Mouse (Mus musculus): ENCODE results near the gene B230118H07Rik. TPM values are rescaled to one million over a fixed set of nuclear protein-coding genes. Genes with fewer than 3 reads are reported as not detected.
A peak's percentile ranks its signal among the peaks of the same experiment; 100 is the strongest.

The B230118H07Rik gene
- total RNA-seq, 2 experiments from 2014 or later = 21.1 to 24.9 TPM

- intact Hi-C loops (cut with DNase I) = loop anchor here (10.0 kb wide), 1 partner anchor 60 kb away; no protein-coding TSS in a partner anchor
- no peak for DNase-seq
Observed at GRCm38 (mm10) chr2:101594681-101595080, 54.7 kb downstream of the B230118H07Rik start.

DNA sequence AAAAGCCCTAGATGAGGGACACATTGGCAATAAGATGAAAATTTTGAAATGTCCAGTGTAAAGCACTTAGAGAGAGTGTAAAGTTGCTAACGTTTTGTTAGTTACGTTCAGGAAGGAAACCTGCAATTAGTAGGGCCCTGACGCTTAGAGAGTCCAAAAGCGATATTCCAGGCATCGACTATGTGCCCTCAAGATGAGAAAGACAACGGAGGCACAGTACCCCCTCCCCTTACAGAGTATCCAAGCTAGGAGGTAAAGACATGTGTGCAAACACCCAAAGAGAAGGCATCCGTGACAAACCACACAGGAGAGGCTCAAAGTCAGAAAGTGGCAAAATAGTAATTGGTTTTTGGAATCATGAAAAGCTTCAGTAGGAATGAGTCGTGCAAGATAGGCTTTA, 56.4 kb downstream of the B230118H07Rik start:
- intact Hi-C loops (cut with DNase I) = loop anchor here (10.0 kb wide), 1 partner anchor 62 kb away; no protein-coding TSS in a partner anchor
- no peak for DNase-seq

DNA sequence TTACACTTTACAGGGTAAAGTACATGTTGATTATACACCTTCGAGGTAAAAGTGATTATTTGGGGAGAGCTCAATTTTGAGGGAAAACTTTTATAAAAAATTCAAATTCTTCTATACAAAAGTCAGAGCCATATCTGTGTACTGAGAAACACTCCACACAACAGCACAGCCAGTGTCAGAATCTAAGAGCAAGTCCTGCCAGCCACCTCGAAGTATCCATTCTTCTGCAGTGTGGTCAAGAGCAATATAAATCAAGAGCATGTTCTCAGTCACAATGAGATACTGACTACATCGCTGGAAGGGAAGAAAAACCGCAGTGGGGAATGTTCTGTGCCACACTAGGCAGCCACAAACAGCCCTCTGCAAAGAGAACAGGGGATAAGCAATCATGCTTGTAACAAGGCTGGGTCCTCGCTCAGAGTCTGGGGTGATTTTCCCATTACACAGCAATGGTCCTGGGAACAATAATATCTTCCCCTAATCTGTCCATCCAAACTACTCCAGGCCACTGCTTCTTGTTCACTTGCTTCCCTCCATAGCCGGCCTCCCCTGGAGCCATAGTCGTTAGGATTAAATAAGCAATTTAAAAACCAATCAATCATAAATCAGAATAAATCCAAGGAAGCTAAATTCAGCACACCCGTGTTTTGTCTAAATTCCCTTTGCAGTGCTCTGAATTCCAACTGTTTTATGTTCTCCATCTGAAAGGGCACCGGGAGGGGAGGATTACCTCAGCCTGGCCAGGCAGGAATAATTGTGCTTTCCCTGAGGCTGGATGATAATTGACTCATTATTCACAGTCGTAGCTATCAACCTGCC, 57.1 kb downstream of the B230118H07Rik start:
- intact Hi-C loops (cut with DNase I) = loop anchor here (10.0 kb wide), 1 partner anchor 63 kb away; no protein-coding TSS in a partner anchor
- peak; percentile 23 for DNase-seq

GRCm38 (mm10) chr2:101591356-101591755, 58.0 kb downstream of the B230118H07Rik start:
- DNase-seq = peak; percentile 27
- intact Hi-C loops (cut with DNase I) = loop anchor here (10.0 kb wide), 1 partner anchor 63 kb away; no protein-coding TSS in a partner anchor

DNA sequence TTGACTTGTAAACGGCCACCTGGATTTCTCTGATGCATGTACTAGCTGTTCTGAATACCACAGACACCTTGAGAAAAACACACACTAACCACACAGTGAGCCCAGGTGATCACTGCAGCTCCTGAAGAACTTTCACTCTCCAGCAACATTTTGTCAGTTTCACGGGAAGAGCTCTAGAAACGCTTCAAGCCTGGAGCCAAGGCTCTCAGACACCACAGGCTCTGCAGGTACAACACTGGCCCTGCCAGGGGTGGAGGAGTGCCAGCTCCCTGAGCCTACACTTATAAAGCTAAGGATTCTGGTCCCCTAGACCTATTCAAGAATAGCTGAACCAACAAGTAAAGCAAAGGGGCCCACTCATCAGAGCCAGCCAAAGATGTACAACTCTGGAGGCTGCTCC, 67.9 kb downstream of the B230118H07Rik start:
- DNase-seq = no peak
- intact Hi-C loops (cut with DNase I) = no loop called here

DNA sequence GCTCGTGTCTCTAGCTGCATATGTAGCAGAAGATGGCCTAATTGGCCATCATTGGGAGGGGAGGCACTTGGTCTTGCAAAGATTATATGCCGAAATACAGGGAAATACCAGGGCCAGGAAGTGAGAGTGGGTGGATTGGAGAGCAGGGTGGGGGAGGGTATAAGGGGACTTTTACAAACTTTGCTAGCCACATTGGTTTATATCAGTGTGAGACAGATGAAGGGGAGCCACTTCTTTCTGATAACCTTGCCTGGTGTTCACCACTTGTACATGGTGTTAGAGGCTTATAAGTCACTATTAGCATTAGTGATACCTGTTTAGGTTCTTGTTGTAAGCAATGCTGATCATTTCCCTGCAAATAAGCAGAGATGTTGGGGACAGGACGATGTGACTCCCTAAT, 68.4 kb downstream of the B230118H07Rik start:
- no peak for DNase-seq
- intact Hi-C loops (cut with DNase I) = no loop called here

GRCm38 (mm10) chr2:101580428-101580827, 68.9 kb downstream of the B230118H07Rik start:
- no peak for DNase-seq
- intact Hi-C loops (cut with DNase I) = no loop called here

DNA sequence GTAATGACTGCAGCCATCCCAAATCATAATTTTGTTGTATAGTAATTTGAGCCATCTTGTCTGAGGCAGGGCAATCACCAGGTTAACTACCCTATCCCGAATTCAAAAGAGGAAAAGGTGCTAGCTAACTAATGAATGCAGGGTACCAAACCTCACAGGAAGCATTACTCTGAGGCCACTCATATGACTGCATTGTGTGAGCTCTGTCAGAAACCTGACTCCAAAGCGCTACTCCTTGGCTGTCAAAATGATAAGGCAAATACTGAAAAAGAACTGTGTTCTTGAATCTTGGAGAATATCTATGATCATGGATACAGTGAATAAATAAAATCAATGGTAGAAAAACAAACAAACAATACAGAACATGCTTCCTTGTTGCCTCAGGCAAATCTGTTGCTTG, 69.3 kb downstream of the B230118H07Rik start:
- intact Hi-C loops (cut with DNase I) = no loop called here
- no peak for DNase-seq

GRCm38 (mm10) chr2:101577243-101577642, 72.1 kb downstream of the B230118H07Rik start:
- intact Hi-C loops (cut with DNase I) = no loop called here
- no peak for DNase-seq

DNA sequence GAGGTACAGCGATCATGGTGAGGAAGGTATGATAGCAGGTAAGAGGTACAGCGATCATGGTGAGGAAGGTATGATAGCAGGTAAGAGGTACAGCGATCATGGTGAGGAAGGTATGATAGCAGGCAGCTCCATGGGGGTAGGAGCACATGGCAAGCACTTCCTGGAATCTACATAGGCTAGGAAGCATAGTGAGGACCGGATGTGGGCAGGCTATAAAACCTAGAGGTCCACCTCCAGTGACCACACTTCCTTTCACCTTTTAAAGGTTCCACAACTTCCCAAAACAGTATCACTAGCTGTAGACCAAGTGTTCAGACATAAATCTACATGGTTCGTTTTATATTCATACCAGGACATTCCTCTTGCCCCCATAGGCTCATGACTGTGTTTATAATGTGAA, 80.1 kb downstream of the B230118H07Rik start:
- DNase-seq = no peak
- intact Hi-C loops (cut with DNase I) = no loop called here

DNA sequence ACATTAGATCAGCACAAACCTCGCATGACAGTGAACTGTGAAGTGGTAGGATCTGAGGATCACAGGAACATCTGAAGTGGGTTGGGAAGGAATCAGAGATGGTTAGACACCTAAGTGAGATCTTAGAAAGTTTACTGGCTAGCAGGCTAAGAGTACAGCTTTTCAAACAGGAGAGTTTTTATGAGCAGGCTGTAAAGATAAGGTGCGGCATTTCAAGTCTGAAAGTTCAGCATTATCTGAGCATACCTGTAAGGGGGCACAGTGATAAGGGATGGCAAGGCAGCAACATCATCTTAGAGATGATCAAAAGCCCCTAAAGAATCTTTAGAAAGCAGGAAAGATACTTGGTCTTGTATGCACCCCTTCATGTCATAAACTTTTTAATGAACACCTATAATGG, 81.8 kb downstream of the B230118H07Rik start:
- DNase-seq = no peak
- intact Hi-C loops (cut with DNase I) = no loop called here

DNA sequence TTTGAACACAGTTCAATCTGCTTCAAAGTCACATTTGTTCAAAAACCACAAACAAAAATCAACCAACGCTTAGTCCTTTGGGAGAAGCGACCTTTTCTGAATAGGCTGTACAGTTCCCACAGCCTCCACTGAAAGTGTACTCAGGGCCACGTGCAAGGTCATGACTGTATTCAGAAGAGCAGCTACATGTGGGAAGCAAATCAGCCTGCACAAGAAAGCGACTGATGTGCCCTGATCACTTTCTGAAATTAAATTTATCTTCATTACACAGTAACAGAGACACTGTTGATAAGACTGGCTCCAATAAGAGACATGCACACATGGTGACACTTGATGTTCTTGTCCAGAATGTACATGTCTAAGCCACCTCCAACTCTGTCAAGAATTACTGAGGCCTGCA, 85.6 kb downstream of the B230118H07Rik start:
- intact Hi-C loops (cut with DNase I) = no loop called here

GRCm38 (mm10) chr2:101563206-101563605, 86.1 kb downstream of the B230118H07Rik start:
- intact Hi-C loops (cut with DNase I) = no loop called here

More for the DNA sequence above, 85.6 kb downstream of the B230118H07Rik start:
- DNase-seq = no peak

DNA sequence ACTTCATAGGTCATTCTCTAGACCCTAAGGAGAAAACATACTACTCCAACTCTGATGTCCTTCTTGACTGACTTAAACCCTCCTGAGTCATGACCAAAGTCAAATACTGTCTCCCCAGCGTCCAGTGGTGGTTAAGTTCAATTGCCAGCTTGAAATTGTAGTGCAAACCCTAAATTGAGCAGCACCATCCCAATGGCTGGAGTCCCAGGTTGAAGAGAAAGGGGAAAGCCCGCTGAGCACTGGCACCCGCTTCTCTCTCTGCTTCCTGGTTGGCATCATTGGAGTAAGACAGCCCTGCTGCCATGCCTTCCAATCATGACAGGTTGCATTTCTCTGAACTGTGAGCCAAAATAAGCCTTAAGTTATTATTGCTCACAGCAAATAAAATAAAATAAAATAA, 89.9 kb downstream of the B230118H07Rik start:
- intact Hi-C loops (cut with DNase I) = no loop called here

More at GRCm38 (mm10) chr2:101563206-101563605, 86.1 kb downstream of the B230118H07Rik start:
- no peak for DNase-seq

DNA sequence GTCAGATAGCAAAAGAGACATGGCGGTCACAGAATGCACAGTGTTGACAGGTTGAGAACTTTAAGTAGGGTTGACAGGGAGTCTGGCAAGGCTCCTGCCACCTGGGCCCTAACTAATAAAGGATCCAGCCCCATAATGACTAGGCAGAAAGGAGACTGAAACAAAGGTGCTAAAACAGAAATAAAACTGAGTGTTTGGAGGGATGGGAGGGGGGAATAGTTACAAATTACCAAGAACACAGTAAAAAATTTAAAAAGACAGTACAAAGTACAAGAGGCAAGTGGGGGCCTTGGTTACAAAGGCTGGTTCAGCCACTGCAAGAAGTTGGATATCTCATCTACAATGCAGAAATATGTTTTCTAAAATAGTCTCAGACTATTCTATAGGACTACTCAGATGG, 93.4 kb downstream of the B230118H07Rik start:
- intact Hi-C loops (cut with DNase I) = no loop called here
- DNase-seq = no peak

More for the DNA sequence above, 89.9 kb downstream of the B230118H07Rik start:
- no peak for DNase-seq

GRCm38 (mm10) chr2:101553851-101554250, 95.5 kb downstream of the B230118H07Rik start:
- no peak for DNase-seq
- intact Hi-C loops (cut with DNase I) = no loop called here

DNA sequence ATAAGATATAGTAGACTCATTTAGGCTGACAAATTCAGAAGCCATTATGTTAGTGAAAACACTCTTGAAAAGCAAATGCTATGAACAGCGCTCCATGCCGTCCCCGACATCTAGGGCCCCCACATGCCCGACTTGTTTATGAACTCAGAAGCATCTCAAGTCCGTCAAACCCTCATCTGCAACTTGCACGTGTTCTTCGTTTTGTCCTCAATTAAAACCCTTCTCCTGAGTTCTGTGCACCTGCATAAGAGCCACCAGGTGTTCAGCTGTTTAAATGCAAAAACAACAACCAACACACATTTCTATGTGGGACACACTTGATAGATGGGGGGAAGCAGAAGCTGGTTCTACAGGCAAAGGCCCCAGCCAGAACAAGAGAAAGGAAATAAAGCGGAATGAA, 97.0 kb downstream of the B230118H07Rik start:
- intact Hi-C loops (cut with DNase I) = no loop called here

GRCm38 (mm10) chr2:101551026-101551719, 98.2 kb downstream of the B230118H07Rik start:
- no peak for DNase-seq
- intact Hi-C loops (cut with DNase I) = no loop called here

More for the DNA sequence above, 97.0 kb downstream of the B230118H07Rik start:
- no peak for DNase-seq

GRCm38 (mm10) chr2:101550176-101550575, 99.2 kb downstream of the B230118H07Rik start:
- intact Hi-C loops (cut with DNase I) = no loop called here
- DNase-seq = no peak

DNA sequence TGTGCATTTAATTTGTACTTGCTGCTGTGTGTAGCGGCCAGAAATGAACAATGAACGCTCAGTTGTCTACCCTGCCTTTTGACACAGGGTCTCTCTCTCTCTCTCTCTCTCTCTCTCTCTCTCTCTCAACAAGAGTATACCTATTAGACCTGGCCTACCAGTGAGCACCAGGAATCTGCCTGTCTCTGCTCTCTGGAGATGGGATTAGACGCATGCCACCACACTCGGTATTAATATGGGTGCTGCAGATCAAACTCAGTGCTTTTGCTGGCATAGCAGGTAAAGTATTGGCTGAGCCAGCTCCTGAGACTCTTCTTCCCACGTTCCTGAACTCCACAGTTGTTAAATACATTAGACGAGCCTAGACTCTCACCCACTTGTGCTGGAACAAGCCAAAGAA, 100.5 kb downstream of the B230118H07Rik start:
- intact Hi-C loops (cut with DNase I) = no loop called here
- DNase-seq = no peak

DNA sequence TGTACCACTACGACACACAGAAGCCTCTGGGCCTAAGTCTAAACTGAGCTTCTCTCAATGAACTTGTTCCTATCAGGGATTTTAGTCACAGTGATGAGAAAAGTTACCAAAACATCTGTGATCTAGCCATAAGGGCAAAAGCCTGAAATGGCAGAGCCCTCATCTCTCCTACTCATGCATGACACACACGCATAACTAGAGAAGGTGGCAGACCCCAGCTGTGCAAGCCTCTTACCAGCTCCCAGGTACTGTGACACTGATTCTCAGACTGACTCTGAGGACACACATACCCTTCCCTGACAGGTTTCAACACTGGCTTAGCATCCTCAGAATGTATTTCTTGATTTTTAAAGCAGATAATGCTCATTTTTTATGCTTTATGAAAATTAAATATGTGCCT, 103.7 kb downstream of the B230118H07Rik start:
- intact Hi-C loops (cut with DNase I) = no loop called here

More for the DNA sequence above, 103.7 kb downstream of the B230118H07Rik start:
- DNase-seq = no peak

All from left cerebral cortex, postnatal 4 days (tissue).